Mouse (Mus musculus): ENCODE results near the gene Impg2. TPM values are rescaled to one million over a fixed set of nuclear protein-coding genes. Genes with fewer than 3 reads are reported as not detected.

The Impg2 gene
- polyA plus RNA-seq, 1 experiment from 2014 or later = 0.07 TPM

DNA sequence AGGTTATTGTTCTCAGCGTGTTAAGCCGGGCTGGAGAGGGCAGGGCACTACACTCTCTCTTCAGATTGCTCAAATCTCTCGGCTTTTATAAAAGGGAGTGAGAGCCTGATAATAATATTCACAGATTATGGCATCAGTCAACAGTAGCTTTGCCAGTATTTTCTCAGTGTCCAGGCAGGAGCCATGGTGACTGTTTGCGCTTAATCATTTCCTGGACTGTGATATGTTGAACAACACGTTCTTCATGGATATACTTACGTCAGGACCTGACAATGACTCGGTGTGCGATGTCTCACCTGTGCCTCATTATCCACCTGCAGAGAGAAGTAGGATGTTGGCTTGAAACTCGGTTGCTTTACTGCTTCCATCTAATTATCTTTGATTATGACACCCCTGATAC is 74.9 kb downstream of the Impg2 start:
- no peak for DNase-seq (ENCODE audit: low spot score)

DNA sequence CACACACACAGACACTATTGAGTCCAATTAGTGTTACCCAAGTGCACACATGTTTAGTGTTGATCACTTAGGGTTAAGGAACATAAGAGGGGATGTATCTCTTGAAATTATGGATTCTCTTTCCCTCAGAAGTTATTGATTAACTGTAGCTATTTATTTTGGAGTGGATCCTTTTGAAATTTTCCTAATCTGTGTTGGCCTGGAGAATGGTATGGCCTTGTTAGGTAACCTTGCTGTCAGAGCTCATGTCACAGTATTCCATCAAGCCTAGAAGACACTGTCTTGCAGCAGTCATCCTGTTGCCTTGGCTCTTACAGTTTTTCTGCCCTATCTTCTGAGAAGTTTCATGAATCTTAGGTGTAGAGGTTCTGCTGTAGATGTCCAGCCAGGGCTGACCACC is 75.6 kb downstream of the Impg2 start:
- Histone ChIP-seq H3K27me3 (ENCODE audit: insufficient read depth, poor library complexity, severe bottlenecking) (no peaks in the 10 kb centered on the region), H3K9me3 (no peaks in the 10 kb centered on the region), H3K27ac (no peak overlapping the region), H3K4me3 (no peak overlapping the region), H3K4me1 (replicated peaks) (no peaks in the 10 kb centered on the region), H3K36me3 (no peaks in the 10 kb centered on the region)
- no peak for DNase-seq (ENCODE audit: low spot score)

More for the DNA sequence above, 74.9 kb downstream of the Impg2 start:
- Histone ChIP-seq H3K9me3 (no peaks in the 10 kb centered on the region), H3K4me3 (no peak overlapping the region), H3K36me3 (no peaks in the 10 kb centered on the region), H3K4me1 (replicated peaks) (no peaks in the 10 kb centered on the region), H3K27ac (no peak overlapping the region), H3K27me3 (ENCODE audit: insufficient read depth, poor library complexity, severe bottlenecking) (no peaks in the 10 kb centered on the region)
- 90% methylated on average over 9 of the region's 9 CpGs for WGBS

DNA sequence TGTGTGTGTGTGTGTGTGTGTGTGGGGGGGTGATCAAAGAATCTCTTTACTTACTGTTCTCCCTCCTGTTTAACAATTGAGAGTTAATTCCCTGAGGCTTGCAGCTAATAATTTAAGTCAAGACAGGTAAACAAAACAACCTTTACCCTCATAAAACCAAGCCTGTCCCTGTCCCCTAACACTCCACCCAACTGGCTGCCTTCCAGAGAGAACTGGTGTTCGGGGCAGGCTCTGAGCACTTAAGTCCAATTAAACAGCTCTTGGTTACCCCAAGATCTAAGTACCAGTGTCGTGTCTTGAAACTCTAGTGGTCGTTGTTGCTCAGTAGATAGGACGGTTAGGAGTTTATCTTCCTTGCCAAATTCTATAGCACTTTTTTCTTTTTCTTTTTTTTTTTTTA is 77.2 kb downstream of the Impg2 start:
- 90% methylated on average over 4 of the region's 4 CpGs for WGBS
- Histone ChIP-seq H3K27me3 (ENCODE audit: insufficient read depth, poor library complexity, severe bottlenecking) (no peaks in the 10 kb centered on the region), H3K4me1 (replicated peaks) (no peaks in the 10 kb centered on the region), H3K36me3 (no peaks in the 10 kb centered on the region), H3K27ac (no peak overlapping the region), H3K9me3 (no peaks in the 10 kb centered on the region), H3K4me3 (no peak overlapping the region)
- DNase-seq (ENCODE audit: low spot score) = no peak

DNA sequence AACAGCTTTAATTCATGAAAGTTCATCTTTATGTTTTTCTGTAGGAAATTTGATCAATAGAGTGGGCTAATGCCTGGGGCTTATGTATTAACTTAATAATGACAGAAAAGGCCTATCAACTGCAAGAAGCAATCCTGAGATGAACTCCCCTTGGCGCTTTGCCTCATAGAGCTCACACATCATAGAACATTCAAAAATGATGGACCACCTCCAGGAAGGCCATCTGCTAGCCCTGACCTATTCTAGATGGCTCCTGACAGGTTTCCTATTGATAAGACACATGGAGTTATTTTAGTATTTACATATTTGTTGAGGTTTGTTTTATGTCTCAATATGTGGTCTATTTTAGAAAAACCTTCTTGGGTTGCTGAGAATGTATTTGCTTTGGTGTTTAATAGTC is 79.2 kb downstream of the Impg2 start:
- H3K27ac ChIP-seq = no peak overlapping the region
- H3K27me3 ChIP-seq (ENCODE audit: insufficient read depth, poor library complexity, severe bottlenecking) = no peaks in the 10 kb centered on the region
- 93% methylated on average over 1 of the region's 1 CpGs for WGBS
- H3K9me3 ChIP-seq = no peaks in the 10 kb centered on the region
- no peak overlapping the region for H3K4me3 ChIP-seq
- H3K4me1 ChIP-seq (replicated peaks) = no peaks in the 10 kb centered on the region
- DNase-seq (ENCODE audit: low spot score) = no peak
- H3K36me3 ChIP-seq = no peaks in the 10 kb centered on the region

DNA sequence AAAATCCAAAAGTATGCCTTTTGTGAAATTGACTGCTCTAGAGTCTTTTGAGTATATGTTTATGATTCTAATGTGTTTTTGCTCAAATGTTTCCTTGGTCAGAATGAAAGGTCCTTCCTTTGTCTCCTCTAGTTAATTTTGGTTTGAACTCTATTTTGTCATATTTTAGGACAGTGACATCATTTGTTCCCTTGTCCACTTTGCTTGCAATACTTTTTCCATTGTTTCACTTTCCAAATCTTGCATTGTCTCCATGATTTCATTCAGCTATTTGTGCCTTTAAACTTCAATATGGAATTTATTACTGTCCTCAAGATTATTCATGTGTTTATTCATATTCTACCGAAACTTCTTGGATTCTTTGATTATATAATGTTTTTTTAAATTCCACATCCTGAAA is 79.8 kb downstream of the Impg2 start:
- H3K27me3 ChIP-seq (ENCODE audit: insufficient read depth, poor library complexity, severe bottlenecking) = no peaks in the 10 kb centered on the region
- no peaks in the 10 kb centered on the region for H3K4me1 ChIP-seq (replicated peaks)
- DNase-seq (ENCODE audit: low spot score) = no peak
- H3K27ac ChIP-seq = no peak overlapping the region
- 91% methylated on average over 1 of the region's 1 CpGs for WGBS
- H3K9me3 ChIP-seq = no peaks in the 10 kb centered on the region
- H3K4me3 ChIP-seq = no peak overlapping the region
- H3K36me3 ChIP-seq = no peaks in the 10 kb centered on the region

DNA sequence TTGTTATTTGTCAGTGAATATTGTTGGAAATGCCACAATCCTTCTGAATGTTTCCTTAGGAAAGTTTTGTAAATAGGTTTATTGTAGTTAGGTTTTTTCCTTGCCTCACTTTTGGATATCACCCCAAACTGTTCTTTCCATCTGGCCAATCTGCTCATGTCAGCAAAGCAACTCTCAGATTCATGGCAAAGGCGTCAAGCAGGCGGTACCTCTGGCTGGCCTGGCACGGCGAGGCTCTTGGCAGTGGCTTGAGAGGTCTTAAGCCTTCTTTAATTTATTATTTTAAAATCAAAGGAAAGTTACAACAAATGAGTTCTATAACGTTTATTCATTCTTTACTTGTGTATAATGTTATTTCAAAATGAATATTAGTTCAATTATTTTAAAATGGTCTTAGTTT is 82.0 kb downstream of the Impg2 start:
- Histone ChIP-seq H3K27ac (no peak overlapping the region), H3K36me3 (no peaks in the 10 kb centered on the region), H3K4me3 (no peak overlapping the region), H3K9me3 (no peaks in the 10 kb centered on the region), H3K27me3 (ENCODE audit: insufficient read depth, poor library complexity, severe bottlenecking) (no peaks in the 10 kb centered on the region), H3K4me1 (replicated peaks) (no peaks in the 10 kb centered on the region)
- DNase-seq (ENCODE audit: low spot score) = no peak
- WGBS = 83% methylated on average over 5 of the region's 5 CpGs

DNA sequence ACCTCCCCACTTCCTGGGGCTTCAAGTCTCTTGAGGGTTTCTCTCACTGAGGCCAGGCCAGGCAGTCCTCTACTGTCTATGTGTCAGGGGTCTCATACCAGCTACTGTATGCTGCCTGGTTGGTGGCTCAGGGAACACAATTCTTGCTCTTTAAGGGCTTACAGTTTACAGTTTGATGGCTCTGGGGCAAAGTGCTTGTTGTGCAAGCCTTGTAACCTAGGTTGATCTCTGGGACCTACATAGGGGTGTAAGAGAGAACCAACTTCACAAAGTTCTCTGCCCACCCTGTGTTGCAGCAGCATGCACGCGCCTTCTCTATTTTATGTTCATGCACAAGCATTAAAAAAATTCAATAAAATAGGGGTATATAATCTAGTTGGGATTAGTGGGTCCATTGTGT is 82.9 kb downstream of the Impg2 start:
- Histone ChIP-seq H3K9me3 (no peaks in the 10 kb centered on the region), H3K4me1 (replicated peaks) (no peaks in the 10 kb centered on the region), H3K36me3 (no peaks in the 10 kb centered on the region), H3K27ac (no peak overlapping the region), H3K27me3 (ENCODE audit: insufficient read depth, poor library complexity, severe bottlenecking) (no peaks in the 10 kb centered on the region), H3K4me3 (no peak overlapping the region)
- 98% methylated on average over 2 of the region's 2 CpGs for WGBS
- DNase-seq (ENCODE audit: low spot score) = no peak

DNA sequence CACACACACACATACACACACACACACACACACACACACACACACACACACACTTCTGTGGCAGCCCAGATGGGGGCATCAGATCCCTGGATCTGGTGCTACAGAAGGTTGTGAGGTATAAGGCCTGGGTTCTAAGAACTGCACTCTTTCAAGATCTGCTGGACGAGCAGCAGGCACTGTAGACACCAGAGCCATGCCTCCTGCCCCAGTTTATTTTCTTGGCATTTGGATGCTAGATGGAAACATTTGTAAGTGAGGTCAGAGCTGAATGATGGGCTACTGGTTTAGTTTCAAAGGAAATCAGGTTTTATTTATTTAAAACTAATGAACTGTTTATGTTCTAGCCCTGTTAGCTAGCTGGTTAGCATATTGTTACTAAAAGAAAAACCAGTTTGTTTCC is 90.8 kb downstream of the Impg2 start:
- Histone ChIP-seq H3K36me3 (no peaks in the 10 kb centered on the region), H3K4me1 (replicated peaks) (no peaks in the 10 kb centered on the region), H3K4me3 (no peak overlapping the region), H3K27me3 (ENCODE audit: insufficient read depth, poor library complexity, severe bottlenecking) (no peaks in the 10 kb centered on the region), H3K9me3 (no peaks in the 10 kb centered on the region), H3K27ac (no peak overlapping the region)
- 80% methylated on average over 1 of the region's 1 CpGs for WGBS
- DNase-seq (ENCODE audit: low spot score) = no peak

DNA sequence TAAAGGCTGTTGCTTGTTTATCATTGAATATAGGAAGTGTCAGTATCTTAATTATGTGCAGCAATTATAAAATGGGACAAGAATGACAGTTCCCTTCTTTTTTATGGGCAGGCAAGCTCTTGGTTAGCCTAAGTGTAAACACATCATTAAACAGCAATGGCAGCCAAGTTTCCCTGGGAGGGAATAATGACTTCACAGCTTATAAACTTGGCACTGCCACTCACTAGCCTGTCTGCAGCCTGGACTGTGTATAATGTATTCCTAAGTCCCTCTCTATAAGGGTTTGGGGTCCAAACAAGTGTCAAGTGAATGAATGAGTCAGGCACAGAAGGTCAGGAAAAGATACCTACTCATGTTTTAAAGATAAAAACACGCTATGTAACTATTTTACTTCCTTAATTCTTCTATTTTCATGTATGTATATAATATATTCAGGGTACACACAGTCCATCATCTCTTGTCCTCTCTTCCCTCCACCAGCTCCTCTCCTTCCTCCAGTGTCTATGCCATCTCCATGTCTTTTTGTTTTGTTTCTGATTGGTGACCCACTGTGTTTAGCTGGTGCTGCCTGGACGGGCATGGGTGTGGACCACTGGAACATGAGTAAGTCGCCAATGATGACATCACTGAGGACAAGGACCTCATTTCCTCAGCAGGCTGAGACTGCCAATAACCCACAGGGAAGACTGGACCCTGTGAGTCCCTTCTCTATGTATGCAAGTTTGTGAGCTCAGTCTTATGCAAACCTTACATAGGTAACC is 92.0 kb downstream of the Impg2 start:
- DNase-seq (ENCODE audit: low spot score) = no peak
- WGBS = 86% methylated on average over 3 of the region's 3 CpGs
- H3K9me3 ChIP-seq = no peaks in the 10 kb centered on the region
- H3K36me3 ChIP-seq = no peaks in the 10 kb centered on the region
- no peaks in the 10 kb centered on the region for H3K4me1 ChIP-seq (replicated peaks)
- H3K4me3 ChIP-seq = no peak overlapping the region
- no peaks in the 10 kb centered on the region for H3K27me3 ChIP-seq (ENCODE audit: insufficient read depth, poor library complexity, severe bottlenecking)
- H3K27ac ChIP-seq = no peak overlapping the region

DNA sequence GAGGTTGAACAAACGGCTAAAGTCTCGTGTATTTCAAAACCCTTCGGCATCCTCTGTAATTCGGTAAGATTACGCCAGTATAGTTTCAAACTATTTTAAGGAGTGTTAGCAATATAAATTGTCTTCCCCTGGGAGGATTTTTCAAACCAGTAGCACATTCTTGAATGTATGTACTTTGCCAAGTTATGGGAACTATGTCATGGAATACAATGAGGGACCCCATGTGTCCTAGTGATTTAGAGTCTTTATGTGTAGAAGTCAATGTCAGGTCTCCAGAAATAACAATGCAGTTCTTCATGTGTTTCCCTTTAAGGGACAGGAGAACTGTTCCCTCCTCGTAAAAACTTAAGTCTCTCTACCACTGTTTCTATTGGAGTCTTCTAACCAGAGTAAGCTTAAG is 94.1 kb downstream of the Impg2 start:
- Histone ChIP-seq H3K27me3 (ENCODE audit: insufficient read depth, poor library complexity, severe bottlenecking) (no peaks in the 10 kb centered on the region), H3K36me3 (no peaks in the 10 kb centered on the region), H3K9me3 (no peaks in the 10 kb centered on the region), H3K27ac (no peak overlapping the region), H3K4me3 (no peak overlapping the region), H3K4me1 (replicated peaks) (no peaks in the 10 kb centered on the region)
- 93% methylated on average over 6 of the region's 6 CpGs for WGBS
- DNase-seq (ENCODE audit: low spot score) = no peak

DNA sequence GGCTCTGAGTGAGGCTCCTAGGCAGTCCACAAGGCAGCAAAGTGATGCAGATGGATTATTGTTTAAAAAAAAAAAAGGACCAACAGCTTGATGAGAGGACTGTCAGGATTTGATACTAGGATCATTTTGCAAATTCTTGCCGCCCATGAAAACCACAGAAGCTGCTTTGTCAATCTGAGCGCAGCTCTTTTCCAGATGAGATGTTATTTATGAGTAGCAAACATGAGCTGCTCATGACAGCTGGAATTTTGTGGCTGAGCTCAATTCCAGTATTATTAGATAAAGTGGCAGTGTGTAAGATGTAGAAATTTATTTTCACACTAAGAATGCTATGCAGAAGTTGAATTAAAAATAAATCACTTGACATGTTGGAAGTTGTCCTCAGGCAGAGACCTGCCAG is 94.7 kb downstream of the Impg2 start:
- no peaks in the 10 kb centered on the region for H3K4me1 ChIP-seq (replicated peaks)
- WGBS = 85% methylated on average over 2 of the region's 2 CpGs
- H3K4me3 ChIP-seq = no peak overlapping the region
- no peaks in the 10 kb centered on the region for H3K27me3 ChIP-seq (ENCODE audit: insufficient read depth, poor library complexity, severe bottlenecking)
- no peak overlapping the region for H3K27ac ChIP-seq
- no peaks in the 10 kb centered on the region for H3K36me3 ChIP-seq
- DNase-seq (ENCODE audit: low spot score) = no peak
- H3K9me3 ChIP-seq = no peaks in the 10 kb centered on the region

DNA sequence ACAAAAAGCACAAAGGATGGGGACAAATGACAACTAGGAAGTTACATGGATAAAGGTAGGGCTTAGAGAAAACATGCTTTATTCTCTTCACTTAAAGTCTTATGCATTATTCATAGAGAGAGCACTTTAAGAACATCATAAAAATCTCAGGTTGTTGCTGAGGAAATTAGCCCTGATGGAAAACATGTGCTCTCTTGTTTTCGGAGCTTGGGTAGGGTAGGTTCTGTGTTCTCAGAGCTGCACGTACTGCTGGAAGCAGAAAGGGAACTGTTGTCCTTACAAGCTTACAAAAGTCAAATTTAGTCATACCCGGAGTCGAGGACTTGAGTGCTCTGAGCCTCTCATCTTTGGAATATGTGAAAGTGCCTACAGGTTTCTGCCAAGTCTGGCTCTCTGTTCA is 98.9 kb downstream of the Impg2 start:
- Histone ChIP-seq H3K4me1 (replicated peaks) (no peaks in the 10 kb centered on the region), H3K36me3 (no peaks in the 10 kb centered on the region), H3K27ac (no peak overlapping the region), H3K27me3 (ENCODE audit: insufficient read depth, poor library complexity, severe bottlenecking) (no peaks in the 10 kb centered on the region), H3K9me3 (no peaks in the 10 kb centered on the region), H3K4me3 (no peak overlapping the region)
- DNase-seq (ENCODE audit: low spot score) = no peak
- WGBS = 82% methylated on average over 4 of the region's 4 CpGs

DNA sequence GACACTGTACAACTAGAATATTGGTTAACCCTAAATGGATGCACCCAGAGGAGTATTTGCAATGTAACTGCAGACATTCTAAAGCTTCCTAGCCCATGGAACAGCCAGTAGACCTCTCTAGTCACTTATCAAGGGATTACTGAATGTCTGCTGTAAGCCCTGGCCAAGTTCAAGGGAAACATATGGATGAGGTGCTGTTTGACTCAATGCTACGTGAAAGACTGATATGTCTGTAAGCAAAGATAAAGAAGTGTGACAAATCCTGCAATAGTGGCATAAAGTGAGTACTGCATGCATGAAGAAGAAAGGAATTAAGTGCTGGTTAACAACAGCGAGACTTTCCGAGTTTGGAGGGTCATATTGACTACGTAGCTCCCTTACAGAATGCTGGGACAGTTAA is 100.1 kb downstream of the Impg2 start:
- Histone ChIP-seq H3K4me3 (no peak overlapping the region), H3K36me3 (no peaks in the 10 kb centered on the region), H3K4me1 (replicated peaks) (no peaks in the 10 kb centered on the region), H3K27ac (no peak overlapping the region), H3K27me3 (ENCODE audit: insufficient read depth, poor library complexity, severe bottlenecking) (no peaks in the 10 kb centered on the region), H3K9me3 (no peaks in the 10 kb centered on the region)
- 89% methylated on average over 4 of the region's 4 CpGs for WGBS
- no peak for DNase-seq (ENCODE audit: low spot score)

DNA sequence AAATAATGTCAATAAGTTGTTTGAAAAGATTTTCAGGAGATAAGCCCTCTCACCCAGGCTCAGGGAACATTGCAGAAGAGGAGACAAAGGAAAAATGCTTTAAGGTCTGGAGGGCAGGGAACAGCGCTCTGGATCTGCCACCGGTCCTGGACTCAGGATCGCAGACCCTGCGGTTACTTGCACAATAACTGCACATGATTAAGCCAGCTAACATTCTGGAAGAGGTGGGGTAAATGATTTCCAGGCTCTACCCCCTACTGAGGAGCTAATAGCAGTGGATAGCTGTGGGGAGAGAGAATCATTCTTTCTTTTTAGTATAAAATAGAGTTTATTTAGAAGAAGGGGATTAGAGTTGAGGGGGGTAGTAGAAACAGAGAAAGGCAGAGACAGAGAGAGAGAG is 103.5 kb downstream of the Impg2 start:
- DNase-seq (ENCODE audit: low spot score) = no peak
- no peaks in the 10 kb centered on the region for H3K36me3 ChIP-seq
- H3K9me3 ChIP-seq = no peaks in the 10 kb centered on the region
- 81% methylated on average over 4 of the region's 4 CpGs for WGBS
- H3K4me3 ChIP-seq = no peak overlapping the region
- no peaks in the 10 kb centered on the region for H3K4me1 ChIP-seq (replicated peaks)
- no peaks in the 10 kb centered on the region for H3K27me3 ChIP-seq (ENCODE audit: insufficient read depth, poor library complexity, severe bottlenecking)
- no peak overlapping the region for H3K27ac ChIP-seq
